Mouse (Mus musculus): Measurements from ENCODE around the gene Tdo2. TPM values are rescaled to one million over a fixed set of nuclear protein-coding genes. Genes with fewer than 3 reads are reported as not detected.

The Tdo2 gene
- polyA plus RNA-seq, 1 experiment from 2014 or later: 0.82 TPM

- H3K4me3 ChIP-seq (replicated peaks): no peak overlapping the region
- no peak overlapping the region for H3K9ac ChIP-seq
- H3K4me1 ChIP-seq: no peaks in the 10 kb centered on the region
- no peak overlapping the region for H3K27ac ChIP-seq
- H3K9me3 ChIP-seq: no peaks in the 10 kb centered on the region
- no peak for ATAC-seq (ENCODE audit: insufficient read depth, low FRiP score, low read depth)
- H3K4me2 ChIP-seq: no peak overlapping the region
- H3K36me3 ChIP-seq: no peaks in the 10 kb centered on the region
- 87% methylated on average over 3 of the region's 3 CpGs for WGBS
- H3K27me3 ChIP-seq (replicated peaks): no peaks in the 10 kb centered on the region
These were observed 58.6 kb downstream of the Tdo2 start for GRCm38 (mm10) chr3:81917354-81917935.

DNA sequence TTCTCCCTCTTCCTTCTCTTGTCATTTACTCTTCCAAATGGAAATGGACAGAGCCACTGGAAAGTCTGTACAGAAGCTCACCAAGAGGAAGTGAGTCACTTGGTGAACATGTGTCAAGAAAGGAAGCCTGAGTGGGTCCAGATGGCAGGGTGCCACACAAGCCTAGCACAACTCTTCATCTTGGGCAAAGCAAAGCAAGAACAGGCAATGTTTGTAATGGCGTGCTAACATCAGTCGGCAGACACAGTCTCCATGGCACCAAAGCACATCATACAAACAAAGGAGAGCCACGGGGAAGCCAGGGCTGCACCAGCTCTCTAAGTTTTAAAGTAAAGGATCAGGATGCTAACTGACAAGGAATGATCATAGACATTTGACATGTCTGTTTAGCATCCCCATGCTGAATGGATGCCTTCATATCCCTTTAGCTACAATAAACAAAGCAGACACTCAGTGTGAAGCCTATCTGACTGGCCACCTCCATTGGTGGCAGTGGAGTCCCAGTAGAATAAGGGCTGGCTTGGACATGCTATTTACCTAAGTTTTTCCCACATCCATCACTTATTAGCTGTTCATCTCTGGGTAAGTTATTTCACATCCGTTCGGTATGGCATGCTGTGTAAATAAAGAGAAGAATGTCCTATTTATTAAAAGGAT, 59.8 kb downstream of the Tdo2 start:
- Histone ChIP-seq H3K4me1 (no peaks in the 10 kb centered on the region), H3K27ac (no peak overlapping the region), H3K27me3 (replicated peaks) (no peaks in the 10 kb centered on the region), H3K4me2 (no peak overlapping the region), H3K9me3 (no peaks in the 10 kb centered on the region), H3K36me3 (no peaks in the 10 kb centered on the region), H3K9ac (no peak overlapping the region), H3K4me3 (replicated peaks) (no peak overlapping the region)
- ATAC-seq (ENCODE audit: insufficient read depth, low FRiP score, low read depth): no peak
- WGBS: 61% methylated on average over 5 of the region's 5 CpGs

GRCm38 (mm10) chr3:81910286-81911036, 65.5 kb downstream of the Tdo2 start:
- Histone ChIP-seq H3K9me3 (no peaks in the 10 kb centered on the region), H3K27ac (no peak overlapping the region), H3K9ac (no peak overlapping the region), H3K4me2 (no peak overlapping the region), H3K36me3 (no peaks in the 10 kb centered on the region), H3K4me1 (no peaks in the 10 kb centered on the region), H3K4me3 (replicated peaks) (no peak overlapping the region), H3K27me3 (replicated peaks) (no peaks in the 10 kb centered on the region)
- WGBS: 63% methylated on average over 6 of the region's 6 CpGs
- ATAC-seq (ENCODE audit: insufficient read depth, low FRiP score, low read depth): no peak

Other genes starting within 250 kb of the Tdo2 start
- gene Ctso, start 43.6 kb downstream of the Tdo2 start, polyA plus RNA-seq (2015; fragmentation: Nextera tagmentation; extraction: Ambion mirVana): 17.9 and 18.2 TPM in 2 replicates
- not detected in 2 replicates for gene Asic5, start 6.1 kb upstream of the Tdo2 start, polyA plus RNA-seq (2015; fragmentation: Nextera tagmentation; extraction: Ambion mirVana)
- gene Gucy1b1, start 98.5 kb upstream of the Tdo2 start, polyA plus RNA-seq (2015; fragmentation: Nextera tagmentation; extraction: Ambion mirVana): 50.8 and 54.1 TPM in 2 replicates
- 46.0 and 51.7 TPM in 2 replicates for gene Gucy1a1, start 169.6 kb upstream of the Tdo2 start, polyA plus RNA-seq (2015; fragmentation: Nextera tagmentation; extraction: Ambion mirVana)